Mouse (Mus musculus): ENCODE results near the gene Tecpr1. TPM values are rescaled to one million over a fixed set of nuclear protein-coding genes. Genes with fewer than 3 reads are reported as not detected.

The Tecpr1 gene
- polyA plus RNA-seq, 1 experiment from 2014 or later: 27.4 TPM

DNA sequence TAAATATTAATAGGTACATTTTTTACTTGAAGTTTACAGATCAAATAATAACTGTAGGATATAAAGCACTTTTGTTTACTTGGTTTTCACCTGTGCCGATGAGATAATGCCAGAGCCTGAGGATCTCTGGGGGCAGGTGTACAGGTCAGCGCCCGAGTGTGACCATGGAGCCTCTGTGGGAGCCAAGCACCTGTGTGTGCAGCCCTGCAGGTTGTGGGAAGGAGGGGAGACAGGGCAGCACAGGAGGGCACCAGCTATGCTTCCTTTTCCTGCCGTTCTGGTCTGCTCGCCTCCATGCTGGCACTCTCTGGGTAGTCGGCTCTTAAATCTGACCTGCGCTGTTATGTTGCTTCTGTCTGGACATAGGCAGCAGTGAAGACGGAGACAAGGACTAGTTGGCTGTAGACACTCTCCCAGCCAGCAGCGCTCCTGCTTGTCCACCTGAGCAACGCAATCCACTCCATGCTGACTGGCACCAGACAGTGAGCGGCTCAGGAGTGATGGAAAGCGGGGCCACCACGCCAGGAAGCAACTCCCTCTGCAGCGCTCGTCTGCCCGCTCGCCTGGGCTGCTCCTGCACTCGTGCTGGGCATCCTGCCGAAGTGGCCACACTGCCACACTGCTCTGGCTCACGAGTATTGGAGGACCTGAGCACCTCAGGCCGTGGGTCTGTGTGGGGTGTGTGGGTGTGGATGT lies 38.9 kb downstream of the Tecpr1 start:
- no peak overlapping the region for H3K27ac ChIP-seq
- H3K27me3 ChIP-seq: no peaks in the 10 kb centered on the region
- no peak overlapping the region for H3K4me2 ChIP-seq (replicated peaks)
- peaks cover 24% of the 10 kb centered on the region for H3K36me3 ChIP-seq
- H3K9me3 ChIP-seq: no peaks in the 10 kb centered on the region
- ATAC-seq (ENCODE audit: insufficient number of reproducible peaks, insufficient read depth, low FRiP score, low TSS enrichment): no peak
- 90% methylated on average over 21 of the region's 21 CpGs for WGBS
- H3K9ac ChIP-seq: no peak overlapping the region
- H3K4me1 ChIP-seq: peaks cover 1% of the 10 kb centered on the region; the same call in 1 of the 2 replicates
- no peak overlapping the region for H3K4me3 ChIP-seq

GRCm38 (mm10) chr5:144183647-144184335 lies 39.6 kb downstream of the Tecpr1 start:
- H3K4me2 ChIP-seq (replicated peaks): no peak overlapping the region
- no peak overlapping the region for H3K4me3 ChIP-seq
- H3K4me1 ChIP-seq: no peaks in the 10 kb centered on the region
- ATAC-seq (ENCODE audit: insufficient number of reproducible peaks, insufficient read depth, low FRiP score, low TSS enrichment): no peak
- H3K9me3 ChIP-seq: no peaks in the 10 kb centered on the region
- no peak overlapping the region for H3K27ac ChIP-seq
- peaks cover 30% of the 10 kb centered on the region for H3K36me3 ChIP-seq
- WGBS: 72% methylated on average over 7 of the region's 7 CpGs
- no peak overlapping the region for H3K9ac ChIP-seq
- no peaks in the 10 kb centered on the region for H3K27me3 ChIP-seq

- no peak overlapping the region for H3K4me3 ChIP-seq
- H3K27ac ChIP-seq: no peak overlapping the region
- H3K4me2 ChIP-seq (replicated peaks): no peak overlapping the region
- H3K4me1 ChIP-seq: no peaks in the 10 kb centered on the region
- no peak for ATAC-seq (ENCODE audit: insufficient number of reproducible peaks, insufficient read depth, low FRiP score, low TSS enrichment)
- peaks cover 32% of the 10 kb centered on the region for H3K36me3 ChIP-seq
- H3K9ac ChIP-seq: no peak overlapping the region
- 78% methylated on average over 8 of the region's 8 CpGs for WGBS
- no peaks in the 10 kb centered on the region for H3K27me3 ChIP-seq
- no peaks in the 10 kb centered on the region for H3K9me3 ChIP-seq
Observed at GRCm38 (mm10) chr5:144183248-144183559, 40.2 kb downstream of the Tecpr1 start.

DNA sequence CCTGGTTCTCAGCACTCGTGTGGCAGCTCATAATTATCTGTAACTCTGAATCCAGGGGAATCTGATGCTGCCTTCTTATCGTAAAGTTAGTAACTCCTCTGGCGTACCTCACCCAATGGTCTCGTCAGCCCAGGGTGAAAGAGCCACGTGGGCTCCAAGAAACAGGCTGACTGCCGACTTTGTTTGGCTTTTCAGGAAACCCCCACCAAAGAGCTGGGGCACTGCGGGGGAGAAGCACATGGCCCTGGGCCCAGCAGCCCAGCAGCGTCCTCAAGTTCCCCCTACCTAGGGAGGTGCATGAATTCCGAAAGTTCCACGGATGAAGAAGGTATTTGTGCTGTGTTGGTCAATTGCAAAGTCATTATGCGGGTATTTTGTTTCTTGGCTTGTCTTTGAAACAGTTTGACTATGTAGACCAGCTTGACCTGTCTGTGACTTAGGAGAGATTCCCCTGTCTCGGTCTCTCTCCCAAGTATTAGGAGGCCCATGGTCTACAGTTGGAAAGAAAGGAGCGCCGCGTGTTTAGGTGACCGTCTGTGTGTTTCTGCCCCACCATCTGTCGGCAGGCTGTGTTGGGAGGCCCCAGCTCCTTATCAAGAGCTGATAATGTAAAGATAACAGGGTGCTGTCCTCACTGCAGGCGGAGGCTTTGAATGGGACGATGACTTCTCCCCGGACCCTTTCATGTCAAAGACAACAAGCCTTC lies 40.7 kb downstream of the Tecpr1 start:
- H3K4me2 ChIP-seq (replicated peaks): no peak overlapping the region
- WGBS: 72% methylated on average over 20 of the region's 20 CpGs
- ATAC-seq (ENCODE audit: insufficient number of reproducible peaks, insufficient read depth, low FRiP score, low TSS enrichment): no peak
- H3K4me1 ChIP-seq: no peaks in the 10 kb centered on the region
- H3K36me3 ChIP-seq: peaks cover 32% of the 10 kb centered on the region
- H3K9me3 ChIP-seq: no peaks in the 10 kb centered on the region
- H3K9ac ChIP-seq: no peak overlapping the region
- no peak overlapping the region for H3K4me3 ChIP-seq
- no peak overlapping the region for H3K27ac ChIP-seq
- no peaks in the 10 kb centered on the region for H3K27me3 ChIP-seq

DNA sequence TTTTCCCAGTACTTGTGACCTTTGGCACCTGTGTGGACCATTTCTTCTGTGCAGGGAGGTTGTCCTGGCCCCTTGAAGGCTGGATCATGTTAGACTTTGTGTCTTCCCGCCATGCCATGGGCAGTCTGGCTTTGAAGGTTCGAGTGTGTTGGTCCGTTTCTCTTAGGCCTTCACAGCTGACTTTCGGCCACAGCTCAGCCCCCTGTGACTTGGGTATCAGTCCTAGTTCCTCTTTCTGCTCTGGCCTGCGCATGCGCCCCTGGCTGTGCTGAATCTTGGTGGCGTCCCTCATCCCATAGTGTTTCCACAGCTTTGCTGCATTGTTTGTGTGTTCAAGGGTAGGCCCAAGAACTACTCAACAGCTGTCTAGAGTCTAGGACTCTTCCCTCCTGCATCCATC lies 42.2 kb downstream of the Tecpr1 start:
- Histone ChIP-seq H3K9ac (no peak overlapping the region), H3K4me3 (no peak overlapping the region), H3K4me1 (no peaks in the 10 kb centered on the region), H3K9me3 (no peaks in the 10 kb centered on the region), H3K36me3 (peaks cover 40% of the 10 kb centered on the region), H3K27me3 (no peaks in the 10 kb centered on the region), H3K27ac (no peak overlapping the region), H3K4me2 (replicated peaks) (no peak overlapping the region)
- no peak for ATAC-seq (ENCODE audit: insufficient number of reproducible peaks, insufficient read depth, low FRiP score, low TSS enrichment)
- WGBS: 94% methylated on average over 7 of the region's 7 CpGs

- WGBS: 76% methylated on average over 6 of the region's 6 CpGs
- Histone ChIP-seq H3K36me3 (peaks cover 57% of the 10 kb centered on the region), H3K27me3 (no peaks in the 10 kb centered on the region), H3K9me3 (no peaks in the 10 kb centered on the region), H3K4me1 (no peaks in the 10 kb centered on the region), H3K4me3 (no peak overlapping the region), H3K27ac (no peak overlapping the region), H3K4me2 (replicated peaks) (no peak overlapping the region), H3K9ac (no peak overlapping the region)
- no peak for ATAC-seq (ENCODE audit: insufficient number of reproducible peaks, insufficient read depth, low FRiP score, low TSS enrichment)
Observed at GRCm38 (mm10) chr5:144178216-144178615, 45.2 kb downstream of the Tecpr1 start.

DNA sequence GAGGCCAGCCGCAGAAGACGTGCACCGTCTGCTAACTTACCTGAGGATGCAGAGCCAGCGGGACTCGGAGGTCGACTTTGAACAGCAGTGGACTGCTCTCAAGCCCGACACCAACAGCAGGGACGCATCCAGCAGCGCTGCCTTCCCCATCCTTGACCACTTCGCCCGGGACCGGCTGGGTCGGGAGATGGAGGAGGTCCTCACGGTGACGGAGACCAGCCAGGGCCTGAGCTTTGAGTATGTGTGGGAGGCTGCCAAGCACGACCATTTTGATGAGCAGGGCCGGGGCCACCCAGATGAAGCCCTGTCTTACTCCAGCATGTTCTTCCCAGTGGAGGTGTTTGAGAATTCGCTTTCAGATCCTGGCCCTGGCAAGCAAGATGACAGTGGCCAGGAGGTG lies 49.8 kb downstream of the Tecpr1 start:
- no peak overlapping the region for H3K4me3 ChIP-seq
- H3K27ac ChIP-seq: no peak overlapping the region
- WGBS: 92% methylated on average over 18 of the region's 18 CpGs
- H3K4me1 ChIP-seq: no peaks in the 10 kb centered on the region
- no peak for ATAC-seq (ENCODE audit: insufficient number of reproducible peaks, insufficient read depth, low FRiP score, low TSS enrichment)
- H3K9ac ChIP-seq: no peak overlapping the region
- H3K27me3 ChIP-seq: no peaks in the 10 kb centered on the region
- no peak overlapping the region for H3K4me2 ChIP-seq (replicated peaks)
- H3K36me3 ChIP-seq: peaks cover 65% of the 10 kb centered on the region
- no peaks in the 10 kb centered on the region for H3K9me3 ChIP-seq

GRCm38 (mm10) chr5:144169275-144169975 lies 54.0 kb downstream of the Tecpr1 start:
- Histone ChIP-seq H3K27me3 (no peaks in the 10 kb centered on the region), H3K4me2 (replicated peaks) (no peak overlapping the region), H3K9ac (no peak overlapping the region), H3K27ac (no peak overlapping the region), H3K4me1 (no peaks in the 10 kb centered on the region), H3K4me3 (no peak overlapping the region), H3K36me3 (peaks cover 47% of the 10 kb centered on the region), H3K9me3 (no peaks in the 10 kb centered on the region)
- no peak for ATAC-seq (ENCODE audit: insufficient number of reproducible peaks, insufficient read depth, low FRiP score, low TSS enrichment)
- WGBS: 90% methylated on average over 8 of the region's 8 CpGs

DNA sequence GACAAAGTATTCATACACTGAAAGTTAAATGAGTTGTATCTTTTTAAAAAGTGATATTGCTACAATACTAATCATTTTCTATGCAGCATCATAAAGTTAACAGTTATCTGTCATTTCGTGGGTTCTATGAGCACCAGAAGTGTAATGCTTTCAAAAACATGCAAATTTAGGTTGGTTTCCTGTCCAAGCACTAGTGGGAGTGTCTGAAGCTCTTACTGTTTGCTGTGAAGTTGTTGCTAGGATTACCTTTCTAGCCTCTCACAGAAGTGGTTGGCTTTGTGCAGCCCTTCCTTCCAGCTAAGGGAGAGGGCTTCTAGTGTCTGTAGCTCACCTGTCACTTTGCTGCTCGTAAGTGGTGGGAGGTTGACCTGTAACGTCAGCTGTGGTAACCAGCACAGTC lies 57.7 kb downstream of the Tecpr1 start:
- H3K4me3 ChIP-seq: no peak overlapping the region
- no peak for ATAC-seq (ENCODE audit: insufficient number of reproducible peaks, insufficient read depth, low FRiP score, low TSS enrichment)
- no peak overlapping the region for H3K4me2 ChIP-seq (replicated peaks)

DNA sequence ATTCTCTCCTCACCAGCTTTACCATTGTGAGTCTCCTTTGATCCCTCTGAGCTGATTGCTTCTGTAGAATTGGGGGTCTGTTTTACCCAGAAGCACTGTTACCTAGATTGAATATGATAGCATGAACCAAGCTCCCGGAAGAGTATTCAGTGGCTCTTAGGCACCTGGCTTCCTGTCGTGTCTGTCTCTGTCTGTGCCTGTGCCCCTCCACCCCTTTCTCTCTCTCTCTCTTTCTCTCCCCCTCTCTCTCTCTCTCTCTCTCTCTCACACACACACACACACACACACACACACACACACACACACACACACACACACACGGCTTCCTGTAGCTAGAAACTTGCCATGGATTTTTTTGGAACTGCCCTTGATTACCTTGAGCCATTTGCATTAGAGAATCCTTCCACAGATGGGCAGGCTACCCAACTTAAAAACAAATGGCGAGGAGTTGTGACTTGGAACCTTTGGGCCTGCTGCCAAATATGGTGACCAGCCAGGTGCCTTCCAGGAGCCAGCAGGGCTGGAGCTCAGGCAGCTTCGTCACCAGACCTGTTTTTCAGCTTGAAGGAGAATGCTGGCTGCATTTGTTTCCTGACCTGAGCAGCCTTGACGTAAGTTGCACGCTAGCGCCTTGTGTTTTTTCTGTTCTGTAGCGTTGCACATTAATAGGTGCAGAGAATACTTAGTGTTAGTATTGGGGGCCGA lies 60.5 kb downstream of the Tecpr1 start:
- Histone ChIP-seq H3K27me3 (no peaks in the 10 kb centered on the region), H3K27ac (peak overlapping the region; percentile 36; the same call in 1 of the 2 replicates), H3K4me2 (replicated peaks) (no peak overlapping the region), H3K9ac (no peak overlapping the region), H3K9me3 (no peaks in the 10 kb centered on the region), H3K4me1 (no peaks in the 10 kb centered on the region), H3K4me3 (no peak overlapping the region), H3K36me3 (peaks cover 21% of the 10 kb centered on the region)
- WGBS: 76% methylated on average over 10 of the region's 10 CpGs
- ATAC-seq (ENCODE audit: insufficient number of reproducible peaks, insufficient read depth, low FRiP score, low TSS enrichment): no peak

More for the DNA sequence above, 57.7 kb downstream of the Tecpr1 start:
- H3K27me3 ChIP-seq: no peaks in the 10 kb centered on the region
- H3K9me3 ChIP-seq: no peaks in the 10 kb centered on the region
- no peaks in the 10 kb centered on the region for H3K4me1 ChIP-seq
- H3K36me3 ChIP-seq: peaks cover 19% of the 10 kb centered on the region
- no peak overlapping the region for H3K27ac ChIP-seq
- no peak overlapping the region for H3K9ac ChIP-seq
- WGBS: 87% methylated on average over 3 of the region's 3 CpGs

DNA sequence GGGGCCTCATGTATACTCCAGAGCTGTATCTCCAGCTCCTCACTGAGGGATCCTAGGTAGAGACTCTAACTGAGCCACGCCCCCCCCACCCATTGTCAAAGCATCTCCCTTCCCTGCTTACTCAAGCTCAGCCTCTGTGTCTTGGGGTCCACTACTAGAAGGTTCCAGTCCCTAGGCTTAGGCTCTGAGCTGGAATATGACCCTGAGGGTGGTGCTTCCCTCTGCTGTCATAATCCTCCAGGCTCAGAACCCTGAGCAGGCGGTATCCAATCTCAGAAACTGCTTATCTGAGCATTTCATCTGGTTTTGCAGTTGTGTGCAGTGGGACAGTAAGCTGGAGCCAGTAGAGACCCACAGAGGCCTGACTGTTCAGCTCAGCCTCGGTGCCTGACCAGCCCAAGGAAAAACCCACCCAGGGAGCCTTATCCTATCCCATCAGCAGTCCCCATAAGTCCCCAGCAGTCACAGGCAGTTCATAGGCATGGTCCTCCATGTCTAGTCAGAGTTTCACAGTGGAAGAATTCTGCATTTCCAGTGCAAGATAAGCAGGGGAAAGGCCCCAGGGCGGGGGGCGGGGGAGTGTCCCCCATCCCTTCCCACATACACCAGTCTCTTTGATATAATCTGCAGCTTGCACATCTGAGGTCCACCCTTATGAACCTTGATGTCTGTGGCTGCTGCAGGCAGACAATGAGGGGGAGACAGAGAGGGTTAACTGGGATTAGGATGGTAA lies 61.2 kb downstream of the Tecpr1 start:
- Histone ChIP-seq H3K9me3 (no peaks in the 10 kb centered on the region), H3K4me1 (no peaks in the 10 kb centered on the region), H3K27ac (peak overlapping the region; percentile 36; the same call in 1 of the 2 replicates), H3K4me3 (no peak overlapping the region), H3K9ac (no peak overlapping the region), H3K4me2 (replicated peaks) (no peak overlapping the region), H3K36me3 (peaks cover 20% of the 10 kb centered on the region), H3K27me3 (no peaks in the 10 kb centered on the region)
- ATAC-seq (ENCODE audit: insufficient number of reproducible peaks, insufficient read depth, low FRiP score, low TSS enrichment): no peak
- 87% methylated on average over 5 of the region's 5 CpGs for WGBS

All from embryonic facial prominence, embryonic 12.5 days (tissue).